Comparison of ENCODE assay signal across 8 mouse cellular contexts in the genomic region with DNA sequence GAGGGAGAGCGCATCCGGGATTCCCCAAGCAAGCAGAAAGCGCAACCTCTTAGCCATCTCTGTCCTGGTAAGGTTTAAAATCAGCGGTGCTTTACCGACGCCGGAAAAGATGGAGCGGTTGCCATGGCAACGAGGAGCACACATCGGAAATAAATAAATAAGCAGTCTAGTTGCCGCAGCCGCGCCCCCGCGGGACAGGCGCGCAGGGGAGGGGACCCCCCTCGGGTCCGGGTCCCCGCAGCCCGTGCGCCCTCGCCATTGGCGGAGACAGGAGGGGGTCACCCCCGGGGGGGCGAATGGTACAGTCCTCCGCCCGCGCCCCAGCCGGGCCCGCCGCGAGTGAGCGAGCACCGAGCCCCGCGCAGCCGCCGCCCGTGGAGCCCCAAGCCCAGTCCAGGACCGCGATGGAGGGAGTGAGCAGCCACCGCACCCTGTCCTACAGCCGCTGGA. TPM values are rescaled to one million over a fixed set of nuclear protein-coding genes. Genes with fewer than 3 reads are reported as not detected.
DNase-seq lines count a peak whose midpoint lies in the region; ATAC-seq and TF ChIP-seq lines count a peak whose summit lies in the region.

A gene (plus strand): TSS at position 27 of the 450 bp plus-strand sequence.

- no peak for TF ChIP-seq POLR2A in lung, adult 2 months (IDR thresholded peaks at IDR 0.05; ENCODE audit: borderline replicate concordance, extremely low read depth, low read depth, low read length)
- TF ChIP-seq POLR2A in cortical plate, adult 2 months (IDR thresholded peaks at IDR 0.05; ENCODE audit: extremely low read depth, insufficient read depth, low read length), result no peak

- TF ChIP-seq CTCF in lung, adult 2 months (IDR thresholded peaks at IDR 0.05; ENCODE audit: insufficient read depth, low read length), result no peak
- TF ChIP-seq CTCF in cortical plate, adult 2 months (IDR thresholded peaks at IDR 0.05; ENCODE audit: extremely low read depth, insufficient read depth, low read length), result no peak

- H3K9ac ChIP-seq in limb, embryonic 11.5 days (ENCODE audit: low read length), result peak within 1 kb of the TSS; percentile 43; the same call in 1 of the 2 replicates
- H3K9ac ChIP-seq in midbrain, embryonic 16.5 days (ENCODE audit: low read depth, low read length), result peak within 1 kb of the TSS; percentile 87
- H3K9ac ChIP-seq in stomach, embryonic 14.5 days (replicated peaks; ENCODE audit: low read depth, low read length), result no peak within 1 kb of the TSS

- H3K9me3 ChIP-seq in limb, embryonic 11.5 days (ENCODE audit: control insufficient read depth, low read length), result no peaks in the 10 kb centered on the region
- H3K9me3 ChIP-seq in midbrain, embryonic 16.5 days (replicated peaks; ENCODE audit: control insufficient read depth, low read length, poor library complexity, severe bottlenecking), result no peaks in the 10 kb centered on the region
- H3K9me3 ChIP-seq in stomach, embryonic 14.5 days (ENCODE audit: control insufficient read depth, low read depth, low read length), result no peaks in the 10 kb centered on the region

- H3K27me3 ChIP-seq in limb, embryonic 11.5 days (ENCODE audit: control insufficient read depth, insufficient read depth, low read length), result peaks cover 19% of the 10 kb centered on the region
- H3K27me3 ChIP-seq in midbrain, embryonic 16.5 days (ENCODE audit: control insufficient read depth, insufficient read depth, low read depth, low read length), result peaks cover 16% of the 10 kb centered on the region
- peaks cover 26% of the 10 kb centered on the region for H3K27me3 ChIP-seq in stomach, embryonic 14.5 days (ENCODE audit: control insufficient read depth, insufficient read depth, low read length)

- peak within 1 kb of the TSS; percentile 81 for H3K27ac ChIP-seq in cortical plate, adult 2 months (ENCODE audit: insufficient read depth, low read length)
- no peak within 1 kb of the TSS for H3K27ac ChIP-seq in limb, embryonic 11.5 days (replicated peaks; ENCODE audit: low read depth, low read length)
- peak within 1 kb of the TSS; percentile 87 for H3K27ac ChIP-seq in midbrain, embryonic 16.5 days (ENCODE audit: low read length)
- H3K27ac ChIP-seq in stomach, embryonic 14.5 days (ENCODE audit: low read length), result no peak within 1 kb of the TSS

- H3K36me3 ChIP-seq in limb, embryonic 11.5 days (ENCODE audit: control insufficient read depth, insufficient read depth, low read length), result no peaks in the 10 kb centered on the region
- H3K36me3 ChIP-seq in midbrain, embryonic 16.5 days (ENCODE audit: control insufficient read depth, insufficient read depth, low read length), result no peaks in the 10 kb centered on the region
- no peaks in the 10 kb centered on the region; the same call in 1 of the 2 replicates for H3K36me3 ChIP-seq in stomach, embryonic 14.5 days (ENCODE audit: control insufficient read depth, insufficient read depth, low read length)

- H3K4me3 ChIP-seq in lung, adult 2 months (replicated peaks; ENCODE audit: extremely low read depth, low read depth, low read length), result no peak within 1 kb of the TSS
- peak within 1 kb of the TSS; percentile 65 for H3K4me3 ChIP-seq in cortical plate, adult 2 months (ENCODE audit: insufficient read depth, low read length)
- peak within 1 kb of the TSS; percentile 47 for H3K4me3 ChIP-seq in limb, embryonic 11.5 days (ENCODE audit: low read depth, low read length)
- H3K4me3 ChIP-seq in midbrain, embryonic 16.5 days (ENCODE audit: low read depth, low read length), result peak within 1 kb of the TSS; percentile 74
- H3K4me3 ChIP-seq in stomach, embryonic 14.5 days (ENCODE audit: low read depth, low read length), result peak within 1 kb of the TSS; percentile 41

- peak within 1 kb of the TSS; percentile 92 for H3K4me2 ChIP-seq in limb, embryonic 11.5 days (ENCODE audit: low read depth, severe bottlenecking)
- peak within 1 kb of the TSS; percentile 68 for H3K4me2 ChIP-seq in midbrain, embryonic 16.5 days (ENCODE audit: low read length)
- peak within 1 kb of the TSS; percentile 85 for H3K4me2 ChIP-seq in stomach, embryonic 14.5 days (replicated peaks; ENCODE audit: low read depth, low read length)

- H3K4me1 ChIP-seq in lung, adult 2 months (ENCODE audit: control insufficient read depth, insufficient read depth, low read length), result no peaks in the 10 kb centered on the region; the same call in 1 of the 2 replicates
- H3K4me1 ChIP-seq in cortical plate, adult 2 months (ENCODE audit: control insufficient read depth, insufficient read depth, low read length), result no peaks in the 10 kb centered on the region; the same call in 1 of the 2 replicates
- no peaks in the 10 kb centered on the region for H3K4me1 ChIP-seq in limb, embryonic 11.5 days (ENCODE audit: control insufficient read depth, insufficient read depth, low read length)
- peaks cover 15% of the 10 kb centered on the region for H3K4me1 ChIP-seq in midbrain, embryonic 16.5 days (ENCODE audit: control insufficient read depth, insufficient read depth, low read length)
- 0 out of 2 replicates have a peak, but pooled peaks cover 4% of the 10 kb centered on the region for H3K4me1 ChIP-seq in stomach, embryonic 14.5 days (ENCODE audit: control insufficient read depth, insufficient read depth, low read length)

- WGBS in lung, adult 2 months, result 2% methylated on average over 44 of the region's 44 CpGs
- WGBS in limb, embryonic 11.5 days, result under 1% methylated on average over 43 of the region's 44 CpGs
- WGBS in midbrain, embryonic 16.5 days, result under 1% methylated on average over 39 of the region's 44 CpGs
- WGBS in stomach, embryonic 14.5 days, result under 1% methylated on average over 41 of the region's 44 CpGs

- peak; percentile 14 to 17 for DNase-seq in lung, adult 18-20 months
- no peak for DNase-seq in lung, adult 2 months
- DNase-seq in heart, adult 18-20 months, result peak; percentile 47 to 48
- DNase-seq in kidney, adult 9 months, result peak; percentile 17
- peak; percentile 83 for DNase-seq in limb, embryonic 11.5 days (ENCODE audit: low spot score)

- peak; percentile 73 for ATAC-seq in limb, embryonic 11.5 days (ENCODE audit: insufficient number of reproducible peaks, low FRiP score, low TSS enrichment, low read depth)
- ATAC-seq in midbrain, embryonic 16.5 days, result peak; percentile 87
- ATAC-seq in stomach, embryonic 14.5 days (ENCODE audit: insufficient number of reproducible peaks, insufficient read depth, low FRiP score, low read depth), result 0 out of 2 replicates have a peak, but pooled peaks have one; percentile 31

RNA-seq across cellular contexts. Expression of the gene that starts here (rescaled TPM):
- 0.66 and 0.76 TPM in 2 replicates for polyA plus RNA-seq in lung, adult 2 months (2012; rRNA removed)
- polyA plus RNA-seq in cortical plate, adult 2 months (2012; rRNA removed), result 161 and 176 TPM in 2 replicates
- total RNA-seq in heart, adult 18-20 months (2021), result under 1 TPM; 0.35 to 0.41 TPM
- polyA plus RNA-seq in limb, embryonic 11.5 days (2014; fragmentation: Nextera tagmentation; extraction: Ambion mirVana), result 3.7 and 4.2 TPM in 2 replicates
- 62.1 and 66.0 TPM in 2 replicates for polyA plus RNA-seq in midbrain, embryonic 16.5 days (2015; fragmentation: Nextera tagmentation; extraction: Ambion mirVana)
- polyA plus RNA-seq in stomach, embryonic 14.5 days (2014; fragmentation: Nextera tagmentation; extraction: Ambion mirVana), result 4.7 and 4.9 TPM in 2 replicates

Comparison
In these comparisons a context has a peak if more than half of its experiments do, and no peak if none do; other contexts are left out.
1. RNA of the gene that starts here (polyA plus RNA-seq): 161 to 176 TPM in cortical plate, adult 2 months and 62.1 to 66.0 TPM in midbrain, embryonic 16.5 days; 4.7 to 4.9 TPM in stomach, embryonic 14.5 days, 3.7 to 4.2 TPM in limb, embryonic 11.5 days and 0.66 to 0.76 TPM in lung, adult 2 months; every median in the first group is over 10 times any median in the second.
2. Peak in DNase-seq in heart, adult 18-20 months; RNA of the gene not detected or under 1 TPM.
3. H3K27ac ChIP-seq: peak in cortical plate, adult 2 months (single experiment) and midbrain, embryonic 16.5 days (single experiment); none in limb, embryonic 11.5 days (single experiment) and stomach, embryonic 14.5 days (single experiment).
4. ATAC-seq: peak in every context shown above with its lines; median percentile 87 in midbrain, embryonic 16.5 days; 73 in limb, embryonic 11.5 days; 31 in stomach, embryonic 14.5 days.
5. Peak in every context shown above with its lines, with median percentiles within 50 percentile points of each other: H3K4me2 ChIP-seq.